Mouse (Mus musculus) spleen, adult 2 months (tissue): Measurements from ENCODE around the gene Dclk1.

Source experiments
- CTCF ChIP-seq: fragments of 200-500 bp; IDR thresholded peaks from 2 replicates; pipeline ENCODE4 v1.5.1; 2011; ENCODE audit warnings: mild to moderate bottlenecking, inconsistent platforms; ENCODE audit not compliant: insufficient read depth, insufficient read length, insufficient replicate concordance; ENCODE audit errors: extremely low read depth
- POLR2A ChIP-seq: fragments of 200-500 bp; IDR thresholded peaks from 2 replicates; pipeline ENCODE4 v1.6.1; 2011; ENCODE audit warnings: low read depth, low read length, inconsistent platforms

- no peak for TF ChIP-seq POLR2A
- no peak for TF ChIP-seq CTCF
Observed at GRCm38 (mm10) chr3:55196328-55196710, 45.8 kb upstream of the Dclk1 start.
